Mouse (Mus musculus): ENCODE measurements around the gene G6pc3.

DNA sequence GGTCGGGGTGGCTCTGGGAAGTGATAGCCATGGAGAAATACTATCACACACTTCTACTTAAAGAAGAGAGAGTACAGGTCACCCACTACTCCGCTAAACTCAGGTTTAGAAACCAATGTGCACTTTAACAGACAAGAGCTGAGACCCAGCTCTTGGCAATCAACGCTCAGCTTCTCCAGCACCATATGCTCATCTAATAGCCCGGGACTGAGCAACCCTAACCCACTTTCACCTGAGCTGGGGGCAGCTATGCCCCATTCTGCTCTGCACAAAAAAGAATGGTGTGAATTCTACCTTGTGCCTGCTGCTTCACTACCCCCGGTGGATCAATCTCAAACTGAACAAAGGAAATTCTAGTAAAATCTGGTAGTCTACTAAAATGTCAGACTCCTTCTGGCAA lies 21.9 kb upstream of the G6pc3 start:
- TF ChIP-seq CTCF (IDR thresholded peaks at IDR 0.05; ENCODE audit: low read depth), result no peak
- TF ChIP-seq EP300 (IDR thresholded peaks at IDR 0.05; ENCODE audit: low read depth), result no peak
